Mouse (Mus musculus) adrenal gland, adult 8-10 months (tissue): ENCODE data around the gene Rasip1. TPM values are rescaled to one million over a fixed set of nuclear protein-coding genes. Genes with fewer than 3 reads are reported as not detected.
A peak's percentile ranks its signal among the peaks of the same experiment; 100 is the strongest.

Source experiments
- DNase-seq: peaks from one replicate; pipeline ENCODE4 v3.0.0; 2022
- total RNA-seq, 4 experiments: library from RNA; stranded (reverse); gene quantifications; 2 replicates each; pipeline ENCODE4 v1.2.4; 2022

Gene Rasip1
- total RNA-seq, 4 experiments from 2014 or later: 15.5 to 30.2 (median 21.4) TPM

DNA sequence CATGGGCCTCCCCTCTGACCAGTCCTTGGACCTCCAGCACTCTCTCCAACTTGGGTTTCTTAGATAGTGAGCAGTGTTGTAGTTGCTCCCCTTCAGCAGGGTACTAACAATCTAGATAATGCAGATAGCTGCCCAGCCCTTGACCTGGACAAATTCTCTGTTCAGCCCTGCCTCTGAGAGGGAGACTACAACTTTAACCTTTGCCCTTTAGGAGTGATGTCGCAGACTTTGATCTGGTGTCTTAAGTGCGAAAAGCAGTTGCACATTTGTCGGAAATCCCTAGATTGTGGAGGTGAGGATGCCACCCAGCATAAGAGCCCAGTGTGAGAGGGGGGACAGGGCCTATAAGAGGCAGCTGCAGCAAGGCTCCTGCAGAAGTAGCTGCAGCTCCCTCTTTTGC is 2.6 kb upstream of the Rasip1 start:
- DNase-seq: no peak

DNA sequence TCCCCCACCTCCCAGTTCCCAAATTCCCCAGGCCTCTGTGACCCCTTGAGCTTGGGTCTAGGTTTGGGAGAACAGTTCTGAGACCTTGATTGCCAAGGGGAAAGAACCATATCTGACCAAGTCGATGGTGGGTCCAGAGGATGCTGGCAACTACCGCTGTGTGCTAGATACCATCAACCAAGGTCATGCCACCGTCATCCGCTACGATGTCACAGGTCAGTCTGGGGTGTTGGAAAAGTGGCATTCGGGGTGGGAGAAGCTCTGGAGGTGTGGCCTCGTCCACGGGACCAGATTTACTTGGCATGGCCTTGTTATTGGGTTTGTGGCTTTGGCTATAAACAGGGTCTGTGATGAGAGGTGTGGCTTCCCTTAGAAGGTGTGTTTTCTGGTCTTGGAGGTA is 1.8 kb upstream of the Rasip1 start:
- no peak for DNase-seq

DNA sequence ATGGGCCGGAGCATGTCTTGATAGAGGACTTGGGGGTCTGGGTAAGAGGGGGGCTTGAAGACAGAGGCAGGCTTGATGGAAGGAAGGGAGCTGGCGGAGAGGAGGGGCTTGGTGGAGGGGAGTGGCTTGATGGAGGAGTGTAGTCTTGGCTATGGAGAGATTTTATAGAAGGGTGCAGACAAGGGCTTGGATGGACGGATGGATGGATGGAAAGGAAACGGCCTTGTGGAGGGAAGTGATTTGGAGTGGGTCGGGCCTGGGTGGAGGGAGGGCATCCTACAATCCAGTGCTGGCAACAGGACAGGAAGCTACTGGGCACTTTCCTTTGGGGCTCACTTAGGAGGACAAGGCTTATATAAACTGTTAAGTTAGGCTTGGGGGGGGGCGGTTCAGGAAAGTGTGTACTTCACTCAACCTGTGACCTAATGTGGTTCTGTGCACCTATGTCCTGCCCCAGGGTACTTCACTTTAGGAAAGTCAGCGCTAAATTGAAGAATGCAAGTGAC is 664 bp upstream of the Rasip1 start:
- no peak for DNase-seq

DNA sequence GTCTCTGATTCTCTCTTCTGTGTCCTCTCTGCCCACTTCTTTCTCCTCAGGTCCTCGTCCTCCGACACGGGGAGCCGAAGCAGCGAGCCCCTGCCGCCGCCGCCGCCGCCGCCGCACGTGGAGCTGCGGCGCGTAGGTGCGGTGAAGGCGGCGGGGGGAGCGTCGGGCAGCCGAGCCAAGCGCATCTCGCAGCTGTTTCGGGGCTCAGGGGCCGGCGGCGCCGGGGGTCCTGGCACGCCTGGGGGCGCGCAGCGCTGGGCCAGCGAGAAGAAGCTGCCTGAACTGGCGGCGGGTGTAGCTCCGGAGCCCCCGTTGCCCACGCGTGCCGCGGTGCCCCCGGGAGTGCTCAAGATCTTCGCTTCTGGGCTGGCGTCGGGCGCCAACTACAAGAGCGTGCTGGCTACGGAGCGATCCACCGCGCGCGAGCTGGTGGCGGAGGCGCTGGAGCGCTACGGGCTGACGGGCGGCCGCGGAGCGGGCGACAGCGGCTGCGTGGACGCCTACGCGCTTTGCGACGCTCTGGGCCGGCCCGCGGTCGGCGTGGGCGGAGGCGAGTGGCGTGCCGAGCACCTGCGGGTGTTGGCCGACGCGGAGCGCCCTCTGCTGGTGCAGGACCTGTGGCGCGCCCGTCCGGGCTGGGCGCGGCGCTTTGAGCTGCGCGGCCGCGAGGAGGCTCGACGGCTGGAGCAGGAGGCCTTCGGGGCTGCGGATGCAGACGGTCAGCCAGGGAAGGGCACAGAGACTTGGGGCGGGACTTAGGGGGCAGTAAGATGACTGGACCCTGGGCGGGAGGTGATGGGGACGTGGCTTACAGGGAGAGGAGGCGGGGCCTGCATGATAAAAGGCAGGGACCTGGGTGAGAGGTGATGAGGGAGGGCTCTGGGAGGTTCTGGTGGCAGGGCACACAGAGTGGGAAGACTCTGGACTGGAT is 1.3 kb downstream of the Rasip1 start:
- peak; percentile 80 for DNase-seq

DNA sequence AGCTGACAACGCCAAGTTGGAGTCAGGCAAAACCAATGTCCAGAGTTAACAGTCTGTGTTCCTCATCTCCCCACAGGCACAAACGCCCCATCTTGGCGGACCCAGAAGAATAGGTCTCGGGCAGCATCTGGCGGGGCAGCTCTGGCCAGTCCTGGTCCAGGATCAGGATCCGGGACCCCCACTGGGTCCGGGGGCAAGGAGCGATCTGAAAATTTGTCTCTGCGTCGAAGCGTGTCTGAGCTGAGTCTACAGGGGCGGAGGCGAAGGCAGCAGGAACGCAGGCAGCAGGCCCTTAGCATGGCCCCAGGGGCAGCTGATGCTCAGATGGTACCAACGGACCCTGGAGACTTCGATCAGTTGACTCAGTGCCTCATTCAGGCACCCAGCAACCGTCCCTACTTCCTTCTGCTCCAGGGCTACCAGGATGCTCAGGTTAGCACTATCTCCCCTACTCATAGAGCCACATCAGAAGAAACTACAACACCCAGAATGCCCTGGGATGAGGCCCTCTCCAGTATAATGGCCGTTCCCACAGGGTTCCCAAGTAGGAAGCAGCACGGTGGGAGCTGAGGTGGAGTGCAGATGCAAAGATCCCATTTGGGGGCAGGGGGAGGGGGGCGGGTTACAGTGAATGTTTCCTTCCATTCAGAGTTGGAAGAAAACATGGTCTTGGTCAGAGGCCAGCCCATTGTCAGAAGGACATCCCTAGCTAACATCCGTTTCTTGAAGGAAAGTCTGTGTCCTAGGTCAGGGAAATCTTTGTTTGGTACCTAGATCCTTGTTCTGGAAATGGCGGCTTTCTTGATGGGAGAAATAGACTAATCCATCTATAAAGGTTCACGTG is 3.0 kb downstream of the Rasip1 start:
- DNase-seq: no peak

DNA sequence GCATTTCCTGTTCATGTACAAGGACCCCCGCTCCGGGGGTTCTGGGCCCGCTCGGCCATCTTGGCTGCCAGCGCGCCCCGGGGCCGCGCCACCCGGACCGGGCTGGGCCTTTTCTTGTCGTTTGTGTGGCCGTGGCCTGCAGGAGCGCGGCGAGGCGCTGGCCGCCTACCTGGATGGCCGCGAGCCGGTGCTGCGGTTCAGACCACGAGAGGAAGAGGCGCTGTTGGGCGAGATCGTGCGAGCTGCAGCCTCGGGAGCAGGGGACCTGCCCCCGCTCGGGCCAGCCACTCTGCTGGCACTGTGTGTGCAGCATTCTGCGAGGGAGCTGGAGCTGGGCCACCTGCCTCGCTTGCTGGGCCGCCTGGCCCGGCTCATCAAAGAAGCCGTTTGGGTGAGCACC is 5.2 kb downstream of the Rasip1 start:
- DNase-seq: no peak

DNA sequence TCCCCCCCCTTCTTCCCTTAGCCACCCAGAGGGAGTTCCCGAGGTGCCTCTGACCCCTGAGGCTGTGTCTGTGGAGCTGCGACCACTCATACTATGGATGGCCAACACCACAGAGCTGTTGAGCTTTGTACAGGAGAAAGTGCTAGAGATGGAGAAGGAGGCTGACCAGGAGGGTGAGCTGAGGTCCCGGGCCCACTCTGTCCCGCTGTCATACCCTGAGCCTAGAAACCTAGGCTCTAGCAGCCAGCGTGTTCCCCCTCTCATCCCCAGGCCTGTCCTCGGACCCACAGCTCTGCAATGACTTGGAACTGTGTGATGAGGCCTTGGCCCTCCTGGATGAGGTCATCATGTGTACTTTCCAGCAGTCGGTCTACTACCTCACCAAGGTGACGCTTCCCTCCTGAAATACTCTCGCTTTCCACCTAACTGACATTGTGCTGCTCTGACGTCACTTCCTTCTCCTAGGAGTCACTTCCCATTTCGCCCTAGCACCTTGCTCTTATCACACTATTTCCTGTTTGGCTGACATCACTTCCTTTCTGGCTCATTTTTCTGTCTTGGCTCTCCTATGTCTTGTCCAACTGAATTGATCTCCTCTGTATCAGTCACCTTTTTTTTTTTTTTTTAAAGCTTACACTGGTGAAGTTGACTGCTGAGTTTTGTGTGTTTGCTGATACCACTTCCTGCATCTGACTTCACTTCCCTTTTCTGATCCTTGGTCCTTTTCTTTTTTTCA is 7.8 kb downstream of the Rasip1 start:
- no peak for DNase-seq

DNA sequence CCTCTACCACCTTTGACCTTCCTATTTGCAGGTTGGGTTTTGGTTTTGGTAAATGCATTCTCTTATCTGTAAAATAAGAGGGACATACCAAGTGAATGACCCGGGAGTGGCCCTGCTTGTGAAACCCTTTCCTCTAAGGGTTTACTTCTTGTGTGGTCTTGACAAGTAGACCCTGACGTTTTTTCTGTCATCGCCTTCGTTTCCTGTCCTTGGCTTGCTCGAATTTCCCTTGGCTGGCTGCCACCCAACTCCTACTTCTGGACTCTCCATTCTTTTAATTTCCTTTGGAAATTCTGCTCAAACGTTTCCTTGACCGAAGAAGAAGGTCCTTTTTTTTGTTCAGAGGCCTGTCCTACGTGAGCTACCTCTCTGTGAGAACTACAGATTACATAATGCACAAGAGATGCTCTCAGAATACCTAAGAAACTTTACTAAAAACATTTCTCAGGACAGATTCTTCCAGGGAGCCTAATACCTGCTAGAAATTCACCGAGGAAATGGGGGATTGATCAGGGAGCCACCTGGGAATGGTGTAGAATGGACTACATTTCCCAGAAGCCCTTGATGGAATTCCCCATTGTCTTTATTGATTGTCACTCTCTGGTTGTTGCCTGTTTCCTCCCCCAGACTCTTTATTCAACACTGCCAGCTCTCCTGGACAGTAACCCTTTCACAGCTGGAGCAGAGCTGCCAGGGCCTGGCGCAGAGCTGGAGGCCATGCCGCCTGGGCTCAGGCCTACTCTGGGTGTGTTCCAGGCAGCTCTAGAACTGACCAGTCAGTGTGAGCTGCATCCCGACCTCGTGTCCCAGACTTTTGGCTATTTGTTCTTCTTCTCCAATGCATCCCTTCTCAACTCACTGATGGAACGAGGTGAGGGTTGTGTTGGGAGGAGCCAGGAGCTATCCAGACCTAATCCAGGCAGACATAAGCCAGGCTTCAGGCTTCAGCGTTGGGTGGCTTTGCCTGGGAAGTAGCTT is 8.7 kb downstream of the Rasip1 start:
- DNase-seq: no peak

DNA sequence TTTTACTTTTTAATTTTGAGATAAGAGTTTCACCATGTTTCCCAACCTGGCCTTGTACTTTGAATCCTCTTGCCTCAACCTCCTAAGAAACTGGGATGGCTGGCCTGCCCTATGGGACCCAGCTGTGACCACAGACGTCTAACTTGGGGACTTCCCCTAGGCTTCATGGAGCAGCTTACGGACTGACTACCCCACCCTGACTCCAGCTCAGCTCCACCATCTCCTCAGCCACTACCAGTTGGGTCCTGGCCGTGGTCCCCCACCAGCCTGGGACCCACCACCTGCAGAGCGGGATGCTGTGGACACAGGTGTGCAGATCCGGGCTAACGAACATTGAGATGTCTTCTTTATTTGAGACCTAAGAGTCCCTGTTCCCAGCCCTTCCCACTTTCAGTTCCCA is 10.4 kb downstream of the Rasip1 start:
- DNase-seq: no peak

DNA sequence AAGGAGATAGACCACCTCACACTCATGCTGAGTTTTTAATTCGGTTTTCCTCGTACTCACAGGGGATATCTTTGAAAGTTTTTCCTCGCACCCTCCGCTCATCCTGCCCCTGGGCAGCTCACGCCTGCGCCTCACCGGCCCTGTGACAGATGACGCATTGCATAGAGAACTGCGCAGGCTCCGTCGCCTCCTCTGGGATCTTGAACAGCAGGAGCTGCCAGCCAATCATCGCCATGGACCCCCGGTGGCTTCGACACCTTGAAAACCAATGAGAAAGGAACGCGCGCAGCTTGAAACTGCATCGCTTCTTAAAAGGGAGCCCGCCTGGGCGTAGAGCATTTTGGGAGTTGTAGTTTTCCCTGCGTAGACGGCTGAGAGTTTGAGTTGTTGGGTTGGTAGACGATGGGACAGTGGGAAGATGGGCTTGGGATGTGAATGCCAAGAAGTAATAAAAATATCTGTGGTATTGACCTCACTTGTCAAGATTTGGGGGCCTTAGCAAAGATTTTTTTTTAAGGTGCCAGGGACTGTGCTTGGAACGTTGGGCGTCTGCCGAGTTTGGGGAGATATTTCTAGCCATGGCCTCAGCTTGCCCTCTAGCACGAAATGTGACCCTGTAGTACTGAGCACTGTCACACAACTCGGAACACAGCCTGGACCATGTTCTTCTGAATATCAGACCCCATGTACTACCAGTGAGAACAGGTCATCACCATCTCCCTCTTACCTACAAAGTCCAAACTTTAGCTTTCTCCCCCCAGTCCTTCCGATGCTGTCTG is 11.5 kb downstream of the Rasip1 start:
- DNase-seq: peak; percentile 92

DNA sequence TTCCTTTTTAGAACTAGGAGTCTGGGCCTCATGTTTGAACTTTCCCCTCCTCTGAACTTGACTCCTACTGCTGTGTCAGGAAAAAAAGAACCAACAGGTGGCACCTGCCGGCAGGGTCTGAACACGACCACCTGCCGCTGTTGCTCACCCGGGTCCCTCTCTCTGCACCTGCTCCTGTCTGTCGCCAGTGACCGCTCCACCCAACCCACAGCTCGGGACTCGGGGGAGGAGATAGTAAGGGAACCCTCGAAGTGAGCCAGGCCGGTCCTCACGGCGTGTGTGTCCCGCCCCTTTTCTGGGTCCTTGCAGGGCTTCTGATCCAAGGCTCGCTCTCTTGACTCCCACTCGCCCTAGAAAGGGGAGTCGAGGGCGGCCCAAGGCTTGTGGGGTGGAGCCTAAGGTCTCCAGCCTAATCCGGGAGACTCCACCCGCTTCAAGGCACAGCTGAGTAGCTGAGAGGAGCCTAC is 12.3 kb downstream of the Rasip1 start, which contains the start of gene Mamstr:
TSS of gene Mamstr (plus strand) at position 417 of the 467 bp plus-strand sequence.
- DNase-seq: no peak

DNA sequence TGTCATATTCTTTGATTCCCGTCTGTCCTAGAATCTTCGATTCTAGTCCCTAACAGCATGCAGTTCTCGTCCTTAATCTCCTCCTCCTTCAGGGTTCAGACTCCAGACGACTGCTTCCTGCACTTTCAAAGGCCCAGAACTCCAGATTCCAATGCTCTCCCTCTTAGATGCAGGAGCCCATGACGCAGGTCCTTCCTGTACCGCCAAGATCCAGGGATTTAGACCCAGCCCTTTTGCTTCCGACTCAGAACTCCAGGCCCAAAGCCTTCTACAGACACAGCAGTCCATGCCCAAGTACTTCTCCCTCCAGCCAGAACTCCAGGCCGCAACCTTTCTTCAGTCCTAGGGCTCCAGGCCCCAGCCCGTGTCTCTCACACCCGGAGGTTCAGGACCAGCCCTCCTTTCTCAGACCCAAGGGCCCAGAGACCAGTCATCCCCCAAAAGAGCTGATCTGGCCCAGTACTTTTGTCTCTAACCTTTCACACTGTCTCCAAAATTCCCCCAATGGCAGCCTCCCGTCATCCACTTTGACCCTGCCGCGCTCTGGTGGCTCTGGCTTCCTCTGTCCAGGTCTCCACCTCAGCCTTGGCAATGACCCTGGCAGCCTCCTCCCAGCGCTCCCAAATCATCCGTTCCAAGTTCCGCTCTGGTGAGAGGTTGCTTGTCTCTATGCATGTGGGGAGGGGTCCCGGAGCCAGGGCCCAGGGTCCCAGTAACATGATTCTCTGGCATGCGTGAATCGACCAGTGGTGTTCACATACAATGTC is 13.1 kb downstream of the Rasip1 start:
- no peak for DNase-seq

DNA sequence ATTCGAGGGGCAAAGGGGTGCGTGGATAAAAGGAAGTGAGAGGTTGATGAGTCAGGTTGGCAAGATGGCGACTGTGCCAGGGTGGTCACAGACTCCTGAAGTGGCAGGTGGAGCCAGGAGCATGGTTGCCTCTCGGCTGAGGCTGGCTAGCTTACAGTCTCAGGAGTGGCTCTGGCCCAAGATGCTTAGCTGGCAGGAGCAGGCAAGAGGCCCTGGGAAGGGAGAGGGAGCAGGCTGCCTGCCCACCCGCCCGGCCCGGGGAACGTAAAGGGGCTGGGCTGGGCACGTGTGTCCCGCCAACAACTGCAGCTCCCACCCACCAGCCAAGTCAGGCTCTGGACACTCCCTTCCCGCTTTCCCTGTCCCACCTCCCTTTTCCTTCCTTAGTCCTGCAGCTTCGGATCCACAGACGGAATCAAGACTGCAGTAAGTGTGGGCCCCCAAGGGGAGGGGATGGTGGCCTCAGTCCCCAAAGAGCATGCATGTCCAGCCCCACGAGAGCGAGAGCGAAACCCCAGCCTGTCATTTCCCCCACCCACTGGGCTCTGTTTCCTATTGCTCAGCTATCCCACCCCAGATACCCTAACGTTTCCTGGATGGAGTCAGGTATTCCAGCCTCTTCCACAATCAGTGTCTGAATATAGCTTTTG is 14.2 kb downstream of the Rasip1 start:
- DNase-seq: no peak

DNA sequence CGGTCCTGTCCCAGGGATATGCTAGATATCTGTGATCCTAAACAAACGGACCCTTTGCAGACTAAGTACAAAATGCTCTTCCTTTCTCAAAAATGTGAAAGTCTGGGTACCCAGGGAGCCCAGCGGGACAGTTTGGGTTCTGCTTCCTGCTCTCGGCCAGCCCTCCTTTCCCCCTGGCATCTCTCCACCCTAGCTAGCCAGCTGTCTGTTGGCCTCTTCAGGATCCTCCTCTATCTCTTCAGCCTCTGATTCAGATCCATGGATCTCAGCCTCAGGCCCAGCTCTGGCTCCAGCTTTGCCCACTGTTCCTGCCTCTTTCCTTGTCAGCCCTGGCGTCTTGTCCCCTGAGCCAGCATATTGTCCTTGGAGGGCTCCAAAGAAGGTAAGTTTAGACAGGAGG is 14.8 kb downstream of the Rasip1 start:
- DNase-seq: no peak

DNA sequence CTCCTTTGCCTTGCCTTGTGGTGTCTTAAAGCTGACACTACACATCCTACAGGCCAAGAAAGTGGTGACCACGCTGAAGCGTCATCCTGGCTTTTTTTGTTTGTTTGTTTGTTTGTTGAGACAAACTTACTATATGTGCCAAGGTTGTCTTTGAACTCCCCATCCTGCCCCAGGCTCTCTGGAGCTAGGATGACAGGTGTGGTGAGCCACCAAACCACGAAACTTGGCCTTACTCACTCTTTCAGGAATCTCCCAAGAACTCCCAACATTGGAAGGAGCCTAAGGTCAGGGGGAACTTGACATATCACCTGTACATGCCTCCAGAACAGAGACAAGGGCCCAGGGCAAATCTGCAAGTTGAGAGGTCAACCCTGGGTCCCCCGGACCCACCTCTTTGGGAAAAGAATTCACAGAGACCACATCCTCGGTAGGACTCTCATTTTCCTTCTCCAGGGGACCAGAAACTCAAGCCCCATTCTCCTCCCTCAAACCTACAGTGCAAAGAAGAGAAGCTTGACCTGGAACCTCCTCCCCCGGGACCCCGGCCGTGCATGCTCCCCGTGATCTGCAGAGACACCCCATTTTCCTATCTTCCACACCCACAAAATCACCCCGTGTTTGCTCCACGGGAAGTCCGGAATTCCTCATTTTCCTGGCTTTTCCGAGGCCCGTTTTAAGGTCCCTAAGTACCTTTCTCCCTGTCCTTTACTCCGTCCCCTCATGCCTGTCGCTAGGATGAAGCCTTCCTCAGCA is 15.4 kb downstream of the Rasip1 start:
- no peak for DNase-seq

DNA sequence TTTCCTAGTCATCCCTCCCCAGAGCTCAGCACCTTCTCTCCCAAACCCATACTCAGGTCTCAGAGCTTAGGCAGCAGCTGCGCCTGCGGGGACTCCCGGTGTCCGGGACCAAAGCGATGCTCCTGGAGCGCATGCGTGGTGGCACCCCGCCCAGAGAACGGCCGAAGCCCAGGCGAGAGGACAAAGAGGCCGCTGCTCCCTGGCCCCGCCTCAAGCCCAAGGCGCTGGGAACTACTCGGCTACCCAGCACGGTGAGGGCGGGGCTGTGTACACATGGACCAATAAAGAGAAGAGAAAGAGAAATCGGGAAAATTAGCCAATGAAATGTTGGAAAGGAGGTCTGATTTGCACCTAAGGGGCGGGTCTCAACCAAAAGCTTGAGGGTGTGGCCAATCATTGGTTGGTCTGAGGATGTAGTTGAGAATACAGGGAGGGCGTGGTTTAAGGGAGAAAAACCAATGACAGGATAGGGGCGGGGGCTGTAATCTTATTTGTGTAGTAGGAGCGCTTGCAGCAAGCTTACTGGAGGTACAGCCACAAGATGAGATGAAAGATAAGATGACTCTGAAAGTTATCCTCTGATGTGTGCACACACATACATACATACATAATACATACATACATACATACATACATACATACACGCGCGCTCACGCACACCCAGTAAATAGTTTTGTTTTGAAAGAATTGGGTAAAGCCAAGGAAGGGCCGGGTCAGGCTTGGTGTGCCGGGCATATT is 16.3 kb downstream of the Rasip1 start:
- DNase-seq: peak; percentile 88

DNA sequence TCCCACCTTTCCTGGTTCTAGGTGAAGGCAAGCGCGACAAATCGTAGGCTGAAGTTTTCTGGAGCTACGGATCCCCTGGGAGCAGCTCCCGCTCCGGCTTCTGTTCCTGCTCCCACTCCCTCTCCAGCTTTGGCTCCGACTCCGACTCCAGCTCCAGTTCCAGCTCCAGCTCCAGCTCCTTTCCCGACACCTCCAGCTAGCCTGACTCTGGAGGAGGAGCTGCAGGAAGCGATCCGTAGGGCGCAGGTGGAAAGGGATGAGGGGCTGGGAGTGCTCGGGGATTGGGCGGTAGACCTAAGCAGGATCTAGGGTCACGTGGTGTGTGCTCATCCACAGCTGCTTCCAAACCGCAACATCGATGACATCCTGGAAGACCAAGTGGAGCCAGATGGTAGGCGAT is 16.9 kb downstream of the Rasip1 start:
- DNase-seq: no peak
